Mouse (Mus musculus) left cerebral cortex, adult 2 months (tissue): Measurements from ENCODE around the gene Calhm5. TPM values are rescaled to one million over a fixed set of nuclear protein-coding genes. Genes with fewer than 3 reads are reported as not detected.

Experiments used
- DNase-seq, 2 experiments: peaks; one replicate each; pipeline ENCODE4 v3.0.0; 2021 to 2022; ENCODE audit warnings: low spot score in 2 of 2, mixed read lengths in 1 of 2; ENCODE audit errors: extremely low spot score in 1 of 2
- H3K27ac ChIP-seq: fragments of 200-600 bp; 2 replicates; pipeline ENCODE4 v1.8.1; 2022
- H3K4me3 ChIP-seq: fragments of 200-600 bp; 2 replicates; pipeline ENCODE4 v1.8.1; 2022
- CTCF ChIP-seq: fragments of 200-600 bp; IDR thresholded peaks from 2 replicates; pipeline ENCODE4 v1.8.1; 2022; ENCODE audit warnings: antibody characterized with exemption, mild to moderate bottlenecking, moderate library complexity
- intact Hi-C: fragments of 180-260 bp; cut with DNase I; formaldehyde crosslinking; loops from one replicate; pipeline ENCODE4 v1.15.1; 2025
- long read RNA-seq, 2 experiments: library from polyadenylated mRNA; stranded (forward); transcript quantifications; one replicate each; pipeline ENCODE4 v2.0.0; 2021; ENCODE audit warnings: borderline mapping rate in 2 of 2
- total RNA-seq, 2 experiments: library from RNA; stranded (reverse); gene quantifications; 2 replicates each; pipeline ENCODE4 v1.2.3; 2021

Calhm5 gene
- 1 to 10 TPM; 2.7 to 3.2 TPM for total RNA-seq
- long read RNA-seq, experiment 1, full-length matches to known transcripts = 2 of 2 reads
- long read RNA-seq, experiment 1, partial matches to known transcripts = 0 of 2 reads
- long read RNA-seq, experiment 1, other reads (novel, unspliced or antisense) = 0 of 2 reads
- long read RNA-seq, experiment 2, full-length matches to known transcripts = 2 of 2 reads
- long read RNA-seq, experiment 2, partial matches to known transcripts = 0 of 2 reads
- long read RNA-seq, experiment 2, other reads (novel, unspliced or antisense) = 0 of 2 reads

DNA sequence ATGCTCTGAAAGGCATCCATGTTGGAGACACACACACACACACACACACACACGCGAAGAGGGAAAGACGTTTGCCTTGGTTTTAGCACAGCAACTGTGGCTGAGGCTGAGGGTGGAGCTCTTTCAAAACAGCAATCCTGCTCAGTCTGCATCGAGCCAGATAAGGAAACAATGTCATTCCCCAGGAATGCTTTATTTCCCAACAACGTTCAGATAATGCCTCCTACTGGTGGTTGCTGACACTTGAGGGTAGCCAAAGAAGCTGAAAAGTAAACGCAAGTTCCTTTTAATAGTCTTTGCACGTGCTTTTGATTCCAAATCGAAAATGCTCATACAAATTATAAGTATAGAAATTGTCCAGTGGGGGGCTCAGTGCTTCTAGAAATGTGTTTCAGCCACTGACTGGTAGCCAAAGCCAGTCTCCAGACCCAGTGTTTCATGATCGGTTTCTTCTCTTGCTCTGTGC is at the start of gene Calhm5:
TSS of gene Calhm5 (minus strand) at position 102 of the 466 bp plus-strand sequence.
- peak; percentile 64 for TF ChIP-seq CTCF
- peak within 1 kb of the TSS; percentile 77 for H3K27ac ChIP-seq
- intact Hi-C loops = loop anchor here (1.0 to 2.0 kb wide), 2 partner anchors 60 to 186 kb away; partner anchors contain the start of gene Tspyl1
- DNase-seq = peak; percentile 18 to 39
- H3K4me3 ChIP-seq = peak within 1 kb of the TSS; percentile 45

GRCm38 (mm10) chr10:34141693-34142092 is 45.4 kb upstream of the Calhm5 start:
- intact Hi-C loops = no loop called here
- no peak for TF ChIP-seq CTCF
- Histone ChIP-seq H3K4me3 (no peak overlapping the region), H3K27ac (no peak overlapping the region)
- no peak for DNase-seq

GRCm38 (mm10) chr10:34139768-34140167 is 43.4 kb upstream of the Calhm5 start:
- no peak for TF ChIP-seq CTCF
- no peak overlapping the region for H3K27ac ChIP-seq
- no peak overlapping the region for H3K4me3 ChIP-seq
- no peak for DNase-seq
- intact Hi-C loops = no loop called here

- Histone ChIP-seq H3K27ac (no peak overlapping the region), H3K4me3 (no peak overlapping the region)
- DNase-seq = no peak
- intact Hi-C loops = no loop called here
- TF ChIP-seq CTCF = no peak
Observed at GRCm38 (mm10) chr10:34138027-34138426, 41.7 kb upstream of the Calhm5 start.

DNA sequence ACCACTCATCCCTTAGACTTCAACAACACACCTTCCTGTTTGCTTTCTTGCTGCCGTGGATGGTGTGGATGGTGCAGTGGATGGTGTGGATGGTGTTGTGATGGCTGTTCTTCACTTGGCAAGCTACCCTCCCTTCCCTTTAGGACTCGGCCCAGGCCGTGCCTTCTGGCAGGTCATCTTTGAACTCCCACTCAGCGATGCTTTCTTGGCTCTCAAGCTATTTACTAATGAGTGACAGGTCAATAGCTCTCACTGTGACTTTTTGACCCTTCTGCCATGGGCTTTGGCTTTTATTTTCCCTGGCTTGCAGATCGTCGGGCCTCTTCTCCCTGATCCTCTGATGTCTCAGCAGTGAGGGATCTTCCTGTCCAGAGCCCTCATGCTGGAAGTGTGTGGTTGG is 40.1 kb upstream of the Calhm5 start:
- TF ChIP-seq CTCF = no peak
- H3K4me3 ChIP-seq = no peak overlapping the region
- no peak overlapping the region for H3K27ac ChIP-seq
- DNase-seq = no peak
- intact Hi-C loops = no loop called here

- Histone ChIP-seq H3K4me3 (no peak overlapping the region), H3K27ac (no peak overlapping the region)
- DNase-seq = no peak
- TF ChIP-seq CTCF = no peak
- intact Hi-C loops = no loop called here
Observed at GRCm38 (mm10) chr10:34131356-34131755, 35.0 kb upstream of the Calhm5 start.

DNA sequence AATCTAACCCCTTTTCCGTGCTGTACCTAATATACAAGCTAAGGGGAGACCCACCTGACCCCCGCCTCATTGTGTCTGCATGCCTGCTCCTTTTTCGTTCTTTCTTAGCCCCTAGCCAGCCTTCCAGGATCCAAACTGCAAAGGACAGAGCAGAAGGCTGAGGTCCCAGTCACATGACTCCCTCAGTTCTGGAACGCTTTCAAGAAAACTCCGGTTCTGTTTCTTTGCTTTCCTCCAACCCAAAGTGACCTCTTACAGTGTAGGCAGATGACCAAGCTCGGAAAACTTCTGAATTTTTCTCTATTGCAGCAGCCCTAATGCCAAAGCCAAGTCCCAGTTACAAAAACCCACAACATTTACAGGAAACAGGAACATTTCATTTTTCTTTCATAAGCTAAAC is 32.1 kb upstream of the Calhm5 start:
- no peak for TF ChIP-seq CTCF
- intact Hi-C loops = no loop called here
- no peak overlapping the region for H3K4me3 ChIP-seq

GRCm38 (mm10) chr10:34127392-34128378 is 31.4 kb upstream of the Calhm5 start, which contains the start of gene Calhm6:
TSS of gene Calhm6 (minus strand) at chr10:34127984.
- peak; percentile 39 to 47 for DNase-seq
- Histone ChIP-seq H3K27ac (peak within 1 kb of the TSS; percentile 28; the same call in 1 of the 2 replicates), H3K4me3 (peak within 1 kb of the TSS; percentile 58)
- no peak for TF ChIP-seq CTCF
- intact Hi-C loops = no loop called here

More for the DNA sequence above, 32.1 kb upstream of the Calhm5 start:
- H3K27ac ChIP-seq = no peak overlapping the region
- no peak for DNase-seq

- TF ChIP-seq CTCF = no peak
- H3K27ac ChIP-seq = no peak overlapping the region
- DNase-seq = no peak
- no peak overlapping the region for H3K4me3 ChIP-seq
- intact Hi-C loops = no loop called here
Observed at GRCm38 (mm10) chr10:34118421-34118820, 22.1 kb upstream of the Calhm5 start.

DNA sequence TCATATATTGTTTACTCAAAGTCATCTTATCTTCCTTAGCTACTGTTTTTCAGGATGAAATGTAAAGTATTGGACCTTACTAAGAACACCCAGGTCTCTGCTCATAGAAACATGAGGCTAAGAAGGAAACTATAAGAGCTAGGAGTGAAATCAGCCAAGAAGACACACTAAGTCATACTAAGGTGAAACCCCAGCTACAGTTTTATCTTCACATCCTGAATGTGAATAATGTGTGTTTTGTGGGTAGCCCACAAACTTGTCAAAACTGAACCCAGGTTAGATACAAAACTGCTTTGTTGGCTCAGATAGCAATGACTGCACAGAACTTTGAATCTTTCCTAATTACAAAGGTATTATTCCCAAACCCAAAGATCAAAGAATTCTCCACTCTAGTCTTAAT is 21.5 kb upstream of the Calhm5 start:
- no peak for DNase-seq
- Histone ChIP-seq H3K27ac (no peak overlapping the region), H3K4me3 (no peak overlapping the region)
- TF ChIP-seq CTCF = no peak
- intact Hi-C loops = no loop called here

DNA sequence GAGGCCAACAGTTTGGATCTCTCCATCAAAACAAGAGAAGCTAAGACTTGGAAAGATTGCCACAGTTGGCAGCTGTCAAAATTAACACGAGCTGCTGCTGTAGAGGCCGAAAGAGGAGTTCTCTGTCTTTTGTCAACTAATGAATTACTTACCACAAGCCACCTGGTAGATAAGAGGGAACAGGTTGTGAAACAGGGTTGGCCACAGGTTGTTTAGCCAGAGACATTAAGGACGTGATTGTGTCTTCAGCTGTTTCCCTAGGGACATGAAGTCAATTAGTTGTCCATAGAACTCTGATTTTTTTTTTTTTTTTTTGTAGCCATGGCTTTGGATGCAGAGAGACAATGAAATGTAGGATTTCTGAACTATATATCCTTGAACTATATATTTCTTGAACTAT is 20.8 kb upstream of the Calhm5 start:
- Histone ChIP-seq H3K27ac (no peak overlapping the region), H3K4me3 (no peak overlapping the region)
- DNase-seq = no peak
- intact Hi-C loops = no loop called here
- TF ChIP-seq CTCF = no peak
